Mouse (Mus musculus): ENCODE measurements around the gene Tmem219. TPM values are rescaled to one million over a fixed set of nuclear protein-coding genes. Genes with fewer than 3 reads are reported as not detected.

The Tmem219 gene
- polyA plus RNA-seq, 1 experiment, result 83.6 TPM

GRCm38 (mm10) chr7:126950647-126951615 is 28.2 kb upstream of the Tmem219 start:
- Histone ChIP-seq H3K4me3 (replicated peaks; ENCODE audit: extremely low read depth, low read depth, low read length) (no peak overlapping the region), H3K4me1 (ENCODE audit: control insufficient read depth, insufficient read depth, low read length) (0 out of 2 replicates have a peak, but pooled peaks cover 3% of the 10 kb centered on the region)
- WGBS, result 6% methylated on average over 26 of the region's 26 CpGs
- TF ChIP-seq POLR2A (IDR thresholded peaks at IDR 0.05; ENCODE audit: borderline replicate concordance, extremely low read depth, low read depth, low read length), result no peak
- TF ChIP-seq CTCF (IDR thresholded peaks at IDR 0.05; ENCODE audit: insufficient read depth, low read length), result no peak
- no peak for DNase-seq

- WGBS, result 1% methylated on average over 41 of the region's 42 CpGs
- 0 out of 2 replicates have a peak, but pooled peaks cover 3% of the 10 kb centered on the region for H3K4me1 ChIP-seq (ENCODE audit: control insufficient read depth, insufficient read depth, low read length)
- peak within 1 kb of the TSS; percentile 39 for H3K4me3 ChIP-seq (replicated peaks; ENCODE audit: extremely low read depth, low read depth, low read length)
- TF ChIP-seq CTCF (IDR thresholded peaks at IDR 0.05; ENCODE audit: insufficient read depth, low read length), result no peak
- TF ChIP-seq POLR2A (IDR thresholded peaks at IDR 0.05; ENCODE audit: borderline replicate concordance, extremely low read depth, low read depth, low read length), result no peak
- peak; percentile 86 for DNase-seq
Observed at GRCm38 (mm10) chr7:126949793-126950646, 27.3 kb upstream of the Tmem219 start, which contains the start of gene Sez6l2. Gene Sez6l2, plus strand, starts transcription at chr7:126950563.

DNA sequence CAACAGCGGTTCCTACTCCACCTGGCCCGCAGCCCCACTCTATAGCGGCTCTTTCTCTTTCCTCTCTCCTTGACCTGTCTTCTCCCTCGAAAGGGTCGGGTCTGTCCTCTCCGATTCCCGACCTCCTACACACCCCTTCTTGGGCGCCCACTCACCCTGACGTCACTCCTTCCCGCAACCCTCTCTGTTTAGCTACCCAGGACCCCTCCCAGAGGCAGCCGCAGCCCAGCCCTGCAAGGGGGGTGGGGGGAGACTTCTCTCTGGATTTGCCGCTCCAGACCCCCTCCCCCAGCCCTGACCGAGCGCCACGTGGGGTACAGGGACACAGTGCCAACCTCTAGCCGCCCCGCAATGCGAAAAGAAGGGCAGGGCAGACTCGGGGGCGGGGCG is 26.7 kb upstream of the Tmem219 start, which contains the start of gene Asphd1:
Gene Asphd1, minus strand, starts transcription at position 180 of the 390 bp plus-strand sequence.
- Histone ChIP-seq H3K4me1 (ENCODE audit: control insufficient read depth, insufficient read depth, low read length) (0 out of 2 replicates have a peak, but pooled peaks cover 3% of the 10 kb centered on the region), H3K4me3 (replicated peaks; ENCODE audit: extremely low read depth, low read depth, low read length) (peak within 1 kb of the TSS; percentile 39)
- WGBS, result 3% methylated on average over 21 of the region's 21 CpGs
- no peak for TF ChIP-seq CTCF (IDR thresholded peaks at IDR 0.05; ENCODE audit: insufficient read depth, low read length)
- no peak for TF ChIP-seq POLR2A (IDR thresholded peaks at IDR 0.05; ENCODE audit: borderline replicate concordance, extremely low read depth, low read depth, low read length)
- DNase-seq, result no peak

- Histone ChIP-seq H3K4me3 (replicated peaks; ENCODE audit: extremely low read depth, low read depth, low read length) (no peak overlapping the region), H3K4me1 (ENCODE audit: control insufficient read depth, insufficient read depth, low read length) (0 out of 2 replicates have a peak, but pooled peaks cover 3% of the 10 kb centered on the region)
- TF ChIP-seq POLR2A (IDR thresholded peaks at IDR 0.05; ENCODE audit: borderline replicate concordance, extremely low read depth, low read depth, low read length) (no peak), CTCF (IDR thresholded peaks at IDR 0.05; ENCODE audit: insufficient read depth, low read length) (no peak)
- WGBS, result 77% methylated on average over 10 of the region's 10 CpGs
- no peak for DNase-seq
Observed at GRCm38 (mm10) chr7:126948626-126949025, 25.9 kb upstream of the Tmem219 start.

DNA sequence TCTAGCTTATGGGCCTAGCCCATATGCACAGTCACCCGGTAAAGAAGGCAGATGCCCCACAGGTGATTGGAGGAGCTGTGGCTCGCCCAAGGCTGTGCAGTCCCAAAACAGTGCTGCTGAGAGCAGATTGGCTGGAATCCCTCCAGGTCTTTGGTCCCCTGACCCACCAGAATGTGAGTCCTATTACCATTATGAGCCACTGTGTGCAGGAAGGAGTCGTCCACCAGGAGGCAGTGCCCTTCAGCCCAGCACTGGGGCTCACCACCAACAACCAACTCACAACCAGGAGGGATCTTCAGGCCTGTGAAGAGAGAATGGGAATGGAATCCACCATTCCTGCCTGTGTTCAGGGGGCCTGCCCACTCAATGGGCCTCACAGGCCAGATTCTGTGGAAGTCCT is 23.8 kb upstream of the Tmem219 start:
- peak; percentile 67 for TF ChIP-seq CTCF (IDR thresholded peaks at IDR 0.05; ENCODE audit: insufficient read depth, low read length)
- TF ChIP-seq POLR2A (IDR thresholded peaks at IDR 0.05; ENCODE audit: borderline replicate concordance, extremely low read depth, low read depth, low read length), result no peak
- H3K4me1 ChIP-seq (ENCODE audit: control insufficient read depth, insufficient read depth, low read length), result 0 out of 2 replicates have a peak, but pooled peaks cover 3% of the 10 kb centered on the region
- H3K4me3 ChIP-seq (replicated peaks; ENCODE audit: extremely low read depth, low read depth, low read length), result no peak overlapping the region
- DNase-seq, result no peak
- WGBS, result 45% methylated on average over 3 of the region's 3 CpGs

GRCm38 (mm10) chr7:126941801-126942200 is 19.1 kb upstream of the Tmem219 start:
- 78% methylated on average over 5 of the region's 5 CpGs for WGBS
- Histone ChIP-seq H3K4me1 (ENCODE audit: control insufficient read depth, insufficient read depth, low read length) (no peaks in the 10 kb centered on the region), H3K4me3 (replicated peaks; ENCODE audit: extremely low read depth, low read depth, low read length) (no peak overlapping the region)
- DNase-seq, result no peak
- TF ChIP-seq CTCF (IDR thresholded peaks at IDR 0.05; ENCODE audit: insufficient read depth, low read length), result no peak
- no peak for TF ChIP-seq POLR2A (IDR thresholded peaks at IDR 0.05; ENCODE audit: borderline replicate concordance, extremely low read depth, low read depth, low read length)

DNA sequence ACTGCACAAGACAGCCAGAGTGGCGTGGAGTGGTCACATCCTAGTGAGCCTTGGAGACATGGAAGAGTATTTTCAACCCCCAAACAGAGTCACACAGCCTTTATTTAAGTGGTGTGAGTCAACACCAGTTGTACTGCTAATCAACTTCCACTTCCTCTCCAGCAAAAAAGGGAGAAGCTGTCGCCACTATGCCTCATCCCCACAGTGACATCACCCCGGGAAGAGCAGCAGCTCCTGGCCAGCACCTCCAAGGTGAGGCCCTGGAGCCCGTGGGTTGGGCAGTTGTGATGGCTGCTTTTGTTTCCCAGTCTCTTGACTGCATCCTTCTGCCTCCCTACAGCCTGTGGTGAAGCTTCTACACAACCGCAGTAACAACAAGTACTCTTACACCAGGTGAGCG is 18.5 kb upstream of the Tmem219 start:
- no peak overlapping the region for H3K4me3 ChIP-seq (replicated peaks; ENCODE audit: extremely low read depth, low read depth, low read length)
- 55% methylated on average over 6 of the region's 6 CpGs for WGBS
- TF ChIP-seq CTCF (IDR thresholded peaks at IDR 0.05; ENCODE audit: insufficient read depth, low read length), result no peak
- no peak for TF ChIP-seq POLR2A (IDR thresholded peaks at IDR 0.05; ENCODE audit: borderline replicate concordance, extremely low read depth, low read depth, low read length)
- no peaks in the 10 kb centered on the region for H3K4me1 ChIP-seq (ENCODE audit: control insufficient read depth, insufficient read depth, low read length)
- DNase-seq, result no peak

GRCm38 (mm10) chr7:126932652-126933051 is 9.9 kb upstream of the Tmem219 start:
- H3K4me3 ChIP-seq (replicated peaks; ENCODE audit: extremely low read depth, low read depth, low read length), result no peak overlapping the region
- H3K4me1 ChIP-seq (ENCODE audit: control insufficient read depth, insufficient read depth, low read length), result peaks cover 2% of the 10 kb centered on the region; the same call in 1 of the 2 replicates
- DNase-seq, result no peak
- 82% methylated on average over 2 of the region's 2 CpGs for WGBS
- TF ChIP-seq CTCF (IDR thresholded peaks at IDR 0.05; ENCODE audit: insufficient read depth, low read length), result no peak
- TF ChIP-seq POLR2A (IDR thresholded peaks at IDR 0.05; ENCODE audit: borderline replicate concordance, extremely low read depth, low read depth, low read length), result no peak

DNA sequence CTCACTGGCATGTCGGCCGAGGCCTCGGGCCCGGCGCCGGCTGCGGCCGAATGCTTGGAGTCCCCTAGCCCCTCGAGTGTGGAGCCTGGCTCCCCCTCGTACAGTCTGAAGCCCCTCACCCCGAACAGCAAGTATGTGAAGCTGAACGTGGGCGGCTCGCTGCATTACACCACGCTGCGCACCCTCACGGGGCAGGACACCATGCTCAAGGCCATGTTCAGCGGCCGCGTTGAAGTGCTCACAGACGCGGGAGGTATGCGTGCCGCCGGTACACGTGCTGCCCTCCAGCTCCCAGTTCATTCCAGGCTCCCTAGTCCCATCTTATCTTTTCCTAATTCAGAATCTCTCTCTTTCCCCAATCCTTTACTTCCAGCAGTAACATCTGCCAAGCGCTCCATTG is 6.3 kb upstream of the Tmem219 start:
- Histone ChIP-seq H3K4me3 (replicated peaks; ENCODE audit: extremely low read depth, low read depth, low read length) (peak overlapping the region; percentile 89), H3K4me1 (ENCODE audit: control insufficient read depth, insufficient read depth, low read length) (peaks cover 2% of the 10 kb centered on the region; the same call in 1 of the 2 replicates)
- no peak for DNase-seq
- 2% methylated on average over 27 of the region's 27 CpGs for WGBS
- no peak for TF ChIP-seq POLR2A (IDR thresholded peaks at IDR 0.05; ENCODE audit: borderline replicate concordance, extremely low read depth, low read depth, low read length)
- no peak for TF ChIP-seq CTCF (IDR thresholded peaks at IDR 0.05; ENCODE audit: insufficient read depth, low read length)
